Mouse (Mus musculus) heart, embryonic 15.5 days (tissue): Measurements from ENCODE around the gene Flad1. TPM values are rescaled to one million over a fixed set of nuclear protein-coding genes. Genes with fewer than 3 reads are reported as not detected.

ENCODE experiments used
- ATAC-seq: fragments of 200-750 bp; cut with Nextera tagmentation; replicated peaks from 2 replicates; pipeline ENCODE4 v1.8.0; 2017; ENCODE audit warnings: low read depth, moderate TSS enrichment; ENCODE audit not compliant: insufficient number of reproducible peaks, insufficient read depth, low FRiP score
- H3K27ac ChIP-seq: fragments of 300-500 bp; sonication (generic); 2 replicates; pipeline ENCODE4 v1.5.1; 2015; ENCODE audit warnings: mild to moderate bottlenecking, inconsistent platforms
- H3K27me3 ChIP-seq: fragments of 300-500 bp; sonication (generic); 2 replicates; pipeline ENCODE4 v1.6.1; 2015; ENCODE audit warnings: inconsistent platforms
- H3K36me3 ChIP-seq: fragments of 300-500 bp; sonication (generic); 2 replicates; pipeline ENCODE4 v1.6.1; 2015; ENCODE audit warnings: mild to moderate bottlenecking, inconsistent platforms
- H3K4me1 ChIP-seq: fragments of 300-500 bp; sonication (generic); replicated peaks from 2 replicates; pipeline ENCODE4 v1.6.1; 2015; ENCODE audit warnings: inconsistent platforms
- H3K4me2 ChIP-seq: fragments of 300-500 bp; sonication (generic); 2 replicates; pipeline ENCODE4 v1.6.1; 2015; ENCODE audit warnings: inconsistent platforms, mild to moderate bottlenecking, moderate library complexity
- H3K4me3 ChIP-seq: fragments of 300-500 bp; sonication (generic); 2 replicates; pipeline ENCODE4 v1.5.1; 2015; ENCODE audit warnings: mild to moderate bottlenecking, inconsistent platforms
- H3K9ac ChIP-seq: fragments of 300-500 bp; sonication (generic); 2 replicates; pipeline ENCODE4 v1.6.1; 2015; ENCODE audit warnings: mild to moderate bottlenecking, inconsistent platforms
- H3K9me3 ChIP-seq: fragments of 300-500 bp; sonication (generic); replicated peaks from 2 replicates; pipeline ENCODE4 v1.6.1; 2016; ENCODE audit warnings: inconsistent platforms
- WGBS: fragments of 180-500 bp; shearing (Covaris S2); methylation state at CpG from one replicate; pipeline ENCODE4 v1.1.7; 2015; ENCODE audit warnings: mixed read lengths; 5-methylcytosine and 5-hydroxymethylcytosine counted together
- polyA plus RNA-seq: library from polyadenylated mRNA; unstranded; fragments of >200 nt; fragmentation: Nextera tagmentation; extraction: Ambion mirVana; gene quantifications from 2 replicates; pipeline ENCODE4 v1.2.1, GENCODE M21; 2015

Gene Flad1
- polyA plus RNA-seq = 34.0 and 35.1 TPM in 2 replicates

- peak; percentile 99 for ATAC-seq
- H3K36me3 ChIP-seq = peaks cover 35% of the 10 kb centered on the region
- peak within 1 kb of the TSS; percentile 53 for H3K27ac ChIP-seq
- H3K27me3 ChIP-seq = no peaks in the 10 kb centered on the region
- no peaks in the 10 kb centered on the region for H3K9me3 ChIP-seq
- H3K4me1 ChIP-seq = peaks cover 9% of the 10 kb centered on the region
- WGBS = 5% methylated on average over 28 of the region's 28 CpGs
- H3K4me2 ChIP-seq = peak within 1 kb of the TSS; percentile 80
- H3K4me3 ChIP-seq = peak within 1 kb of the TSS; percentile 64
- peak within 1 kb of the TSS; percentile 62 for H3K9ac ChIP-seq
These were observed at the start of gene Flad1 for GRCm38 (mm10) chr3:89411490-89412393. Flad1 (minus strand) TSS chr3:89411870.

- Histone ChIP-seq H3K4me3 (peak overlapping the region; percentile 76), H3K27me3 (no peaks in the 10 kb centered on the region), H3K4me1 (peaks cover 23% of the 10 kb centered on the region), H3K27ac (peak overlapping the region; percentile 86), H3K9me3 (no peaks in the 10 kb centered on the region), H3K4me2 (peak overlapping the region; percentile 89), H3K9ac (peak overlapping the region; percentile 79), H3K36me3 (no peaks in the 10 kb centered on the region)
- WGBS = 1% methylated on average over 34 of the region's 36 CpGs
- ATAC-seq = peak; percentile 85
These were observed 47.5 kb upstream of the Flad1 start for GRCm38 (mm10) chr3:89458965-89459807.

GRCm38 (mm10) chr3:89458372-89458964, 46.8 kb upstream of the Flad1 start:
- no peaks in the 10 kb centered on the region for H3K27me3 ChIP-seq
- no peaks in the 10 kb centered on the region for H3K9me3 ChIP-seq
- peak overlapping the region; percentile 76 for H3K4me3 ChIP-seq
- no peak overlapping the region for H3K9ac ChIP-seq
- no peak for ATAC-seq
- H3K27ac ChIP-seq = peak overlapping the region; percentile 86
- WGBS = 36% methylated on average over 13 of the region's 13 CpGs
- H3K4me1 ChIP-seq = peaks cover 23% of the 10 kb centered on the region
- H3K4me2 ChIP-seq = peak overlapping the region; percentile 89
- H3K36me3 ChIP-seq = no peaks in the 10 kb centered on the region

DNA sequence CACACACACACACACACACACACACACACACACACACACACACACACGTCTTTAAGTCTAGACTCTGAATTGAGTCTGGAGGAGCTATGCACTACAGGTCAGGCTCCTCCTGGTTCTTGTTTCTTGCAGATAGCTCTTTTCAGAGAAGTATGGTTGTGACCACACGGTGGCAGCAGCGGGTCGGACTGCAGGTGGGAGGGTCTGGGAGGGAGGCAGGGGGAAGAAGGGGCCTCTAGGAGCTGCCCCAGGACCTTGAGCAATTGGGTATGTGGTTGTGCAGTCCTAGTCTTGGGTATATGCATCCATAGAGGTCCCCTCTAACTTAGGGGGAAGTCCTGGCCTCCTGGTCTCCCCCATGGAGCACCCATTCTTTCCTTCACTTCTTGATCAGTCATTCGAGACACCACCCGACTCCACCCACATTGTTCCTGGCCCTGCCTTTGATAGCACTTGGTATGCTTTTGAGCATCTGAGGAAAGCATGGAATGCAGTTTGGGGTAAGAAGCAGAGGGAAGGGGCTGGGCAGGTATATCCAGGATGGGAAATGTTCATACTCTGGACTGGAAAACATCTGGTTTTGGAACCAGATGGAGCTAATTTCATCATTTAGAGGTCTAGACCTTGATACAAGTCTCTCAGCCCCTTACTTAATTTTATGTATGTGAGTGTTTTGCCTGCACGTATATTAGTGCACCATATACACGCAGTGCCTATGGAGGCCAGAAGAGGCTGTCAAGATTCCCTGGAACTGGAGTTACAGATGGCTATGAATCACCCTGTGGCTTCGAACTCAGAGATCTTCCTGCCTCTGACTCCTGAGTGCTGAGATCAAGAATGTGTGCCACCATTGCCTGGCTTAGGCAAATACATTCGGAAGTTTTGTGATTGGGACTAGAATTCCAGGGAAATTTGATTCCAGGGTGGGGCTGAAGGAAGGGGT, 45.3 kb upstream of the Flad1 start:
- Histone ChIP-seq H3K4me1 (peaks cover 23% of the 10 kb centered on the region), H3K9me3 (no peaks in the 10 kb centered on the region), H3K9ac (no peak overlapping the region), H3K4me2 (no peak overlapping the region), H3K27me3 (no peaks in the 10 kb centered on the region), H3K4me3 (no peak overlapping the region), H3K36me3 (no peaks in the 10 kb centered on the region), H3K27ac (no peak overlapping the region)
- ATAC-seq = no peak
- 38% methylated on average over 10 of the region's 10 CpGs for WGBS

DNA sequence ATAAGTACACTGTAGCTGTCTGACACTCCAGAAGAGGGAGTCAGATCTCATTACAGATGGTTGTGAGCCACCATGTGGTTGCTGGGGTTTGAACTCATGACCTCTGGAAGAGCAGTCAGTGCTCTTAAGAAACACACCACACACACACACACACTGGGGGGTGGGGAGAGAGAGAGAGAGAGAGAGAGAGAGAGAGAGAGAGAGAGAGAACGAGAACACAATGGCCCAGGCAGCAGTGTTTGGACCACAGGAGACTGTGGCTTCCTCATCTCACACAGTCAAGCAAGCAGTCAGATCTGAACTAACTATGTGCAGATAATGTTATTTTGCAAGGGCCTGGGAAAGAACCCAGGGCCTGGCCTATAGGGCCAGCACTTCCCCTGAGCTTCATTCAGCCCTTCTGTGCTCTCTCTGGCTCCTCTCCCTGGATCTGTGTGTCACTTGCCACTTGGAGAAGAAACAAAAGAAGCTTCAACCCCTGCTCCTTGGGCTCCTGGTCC, 44.2 kb upstream of the Flad1 start:
- Histone ChIP-seq H3K4me3 (no peak overlapping the region), H3K36me3 (no peaks in the 10 kb centered on the region), H3K27ac (no peak overlapping the region), H3K9ac (no peak overlapping the region), H3K4me1 (peaks cover 35% of the 10 kb centered on the region), H3K27me3 (no peaks in the 10 kb centered on the region), H3K9me3 (no peaks in the 10 kb centered on the region), H3K4me2 (no peak overlapping the region)
- 83% methylated on average over 1 of the region's 1 CpGs for WGBS
- no peak for ATAC-seq

- ATAC-seq = no peak
- Histone ChIP-seq H3K36me3 (no peaks in the 10 kb centered on the region), H3K27me3 (no peaks in the 10 kb centered on the region), H3K4me3 (no peak within 1 kb of the TSS), H3K27ac (no peak within 1 kb of the TSS), H3K9ac (no peak within 1 kb of the TSS), H3K4me1 (peaks cover 32% of the 10 kb centered on the region), H3K9me3 (no peaks in the 10 kb centered on the region), H3K4me2 (no peak within 1 kb of the TSS)
- 56% methylated on average over 10 of the region's 10 CpGs for WGBS
These were observed 42.9 kb upstream of the Flad1 start, which contains the start of gene Pmvk for GRCm38 (mm10) chr3:89454401-89455177. Pmvk (plus strand) TSS chr3:89454541.

GRCm38 (mm10) chr3:89451916-89452315, 40.2 kb upstream of the Flad1 start:
- Histone ChIP-seq H3K9me3 (no peaks in the 10 kb centered on the region), H3K4me3 (no peak overlapping the region), H3K4me2 (no peak overlapping the region), H3K9ac (no peak overlapping the region), H3K36me3 (peaks cover 3% of the 10 kb centered on the region; the same call in 1 of the 2 replicates), H3K4me1 (peaks cover 38% of the 10 kb centered on the region), H3K27ac (no peak overlapping the region), H3K27me3 (no peaks in the 10 kb centered on the region)
- 53% methylated on average over 1 of the region's 1 CpGs for WGBS
- ATAC-seq = no peak

GRCm38 (mm10) chr3:89449541-89449940, 37.9 kb upstream of the Flad1 start:
- WGBS = 30% methylated on average over 7 of the region's 7 CpGs
- no peak overlapping the region for H3K9ac ChIP-seq

GRCm38 (mm10) chr3:89448720-89449537, 37.3 kb upstream of the Flad1 start:
- peak; percentile 75 for ATAC-seq
- Histone ChIP-seq H3K4me2 (peak overlapping the region; percentile 38), H3K27ac (peak overlapping the region; percentile 88), H3K4me3 (peak overlapping the region; percentile 13; the same call in 1 of the 2 replicates), H3K4me1 (peaks cover 37% of the 10 kb centered on the region), H3K36me3 (peaks cover 26% of the 10 kb centered on the region), H3K9ac (0 out of 2 replicates have a peak overlapping the region, but pooled peaks have one; percentile 7), H3K9me3 (no peaks in the 10 kb centered on the region), H3K27me3 (no peaks in the 10 kb centered on the region)
- WGBS = 34% methylated on average over 13 of the region's 13 CpGs

More at GRCm38 (mm10) chr3:89449541-89449940, 37.9 kb upstream of the Flad1 start:
- peak; percentile 53 for ATAC-seq
- Histone ChIP-seq H3K4me1 (peaks cover 37% of the 10 kb centered on the region), H3K9me3 (no peaks in the 10 kb centered on the region), H3K4me2 (peak overlapping the region; percentile 38; the same call in 1 of the 2 replicates), H3K27ac (peak overlapping the region; percentile 88), H3K27me3 (no peaks in the 10 kb centered on the region), H3K36me3 (peaks cover 22% of the 10 kb centered on the region), H3K4me3 (no peak overlapping the region)
